Mouse (Mus musculus): ENCODE results near the gene Dmbx1.

GRCm38 (mm10) chr4:115936646-115937045 is 3.1 kb downstream of the Dmbx1 start:
- TF ChIP-seq POLR2A (IDR thresholded peaks at IDR 0.05; ENCODE audit: control insufficient read depth in 1 of 2, insufficient read depth in 1 of 2, low read depth in 1 of 2, low read length in 2 of 2, poor library complexity in 1 of 2): no peak
- TF ChIP-seq CTCF (IDR thresholded peaks at IDR 0.05 in 2 of 3, conservative IDR thresholded peaks at IDR 0.05 in 1 of 3; ENCODE audit: control insufficient read depth in 1 of 3, insufficient read depth in 1 of 3, low read depth in 2 of 3, low read length in 3 of 3, poor library complexity in 1 of 3, severe bottlenecking in 1 of 3): no peak
- no peak for TF ChIP-seq SIN3A (IDR thresholded peaks at IDR 0.05; ENCODE audit: low read length)
